Mouse (Mus musculus) retina, postnatal 7 days (tissue): ENCODE data around the gene Pak7.

Source experiments
- DNase-seq: peaks from one replicate; pipeline ENCODE4 v3.0.0-alpha.2; 2012; ENCODE audit warnings: low read depth, low spot score

The Pak7 gene

DNA sequence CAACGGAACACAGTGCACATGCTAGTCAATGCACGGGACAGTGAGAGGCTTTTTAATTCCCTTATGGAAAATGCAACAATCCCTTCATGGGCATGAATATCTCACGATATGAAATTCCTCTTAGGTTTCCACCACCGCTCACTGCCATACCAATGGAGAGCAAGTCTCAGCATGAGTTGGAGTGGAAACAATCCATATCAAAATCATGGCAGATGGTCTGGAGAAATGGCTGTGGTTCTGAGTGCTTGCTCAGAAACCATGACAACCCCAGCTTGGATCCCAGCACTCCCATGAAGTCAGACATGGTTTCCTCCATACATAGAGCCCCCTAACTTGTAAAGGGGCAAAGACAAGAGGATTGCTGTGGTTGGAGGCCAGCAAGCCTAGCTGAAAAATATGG lies 339.3 kb downstream of the Pak7 start:
- DNase-seq = no peak
